Mouse (Mus musculus): ENCODE measurements at regions not wholly inside any gene's neighbourhood (a gene's known extent, or its start where the extent isn't known, plus 50 kb on each side); places are given as distances from the start of the nearest gene placed in this dataset.
A peak's percentile ranks its signal among the peaks of the same experiment; 100 is the strongest.

DNA sequence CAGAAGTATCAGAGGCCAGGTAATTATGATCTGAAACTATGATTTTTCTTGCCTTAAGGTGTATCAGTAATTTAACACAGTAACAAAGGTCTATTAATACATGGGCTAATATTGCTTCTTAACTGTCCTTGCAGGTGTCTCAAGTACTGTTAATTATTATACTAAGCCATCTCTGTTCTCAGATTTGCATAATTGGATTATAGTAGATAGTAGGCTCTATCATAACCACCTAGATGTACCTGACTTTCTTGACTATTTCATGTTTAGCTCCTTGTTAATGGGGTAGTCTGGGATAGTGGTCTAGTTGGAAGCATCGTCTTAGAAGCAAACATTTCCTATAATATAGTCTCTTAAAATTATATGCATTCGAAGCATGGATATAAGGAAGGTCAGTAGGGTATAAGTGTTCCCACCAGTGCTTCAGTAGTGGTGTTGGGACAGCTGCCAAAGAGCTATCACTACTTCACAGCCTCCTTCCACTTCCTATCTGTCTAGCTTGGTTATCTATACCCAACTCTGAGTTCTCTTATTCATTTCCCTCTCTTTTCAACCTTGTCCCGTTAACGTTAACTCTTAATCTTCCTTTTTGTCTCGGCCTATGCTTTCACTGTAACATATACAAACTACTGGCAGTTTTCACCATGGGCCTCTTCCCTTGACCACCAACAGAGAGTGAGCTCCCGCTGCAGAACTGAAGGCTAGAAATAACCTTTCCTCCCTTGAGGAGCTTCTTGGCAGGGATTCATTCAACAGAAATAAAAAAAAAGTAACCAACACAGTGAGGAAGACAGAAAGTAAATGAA, 630.9 kb upstream of the Lcorl start:
- DNase-seq = no peak

DNA sequence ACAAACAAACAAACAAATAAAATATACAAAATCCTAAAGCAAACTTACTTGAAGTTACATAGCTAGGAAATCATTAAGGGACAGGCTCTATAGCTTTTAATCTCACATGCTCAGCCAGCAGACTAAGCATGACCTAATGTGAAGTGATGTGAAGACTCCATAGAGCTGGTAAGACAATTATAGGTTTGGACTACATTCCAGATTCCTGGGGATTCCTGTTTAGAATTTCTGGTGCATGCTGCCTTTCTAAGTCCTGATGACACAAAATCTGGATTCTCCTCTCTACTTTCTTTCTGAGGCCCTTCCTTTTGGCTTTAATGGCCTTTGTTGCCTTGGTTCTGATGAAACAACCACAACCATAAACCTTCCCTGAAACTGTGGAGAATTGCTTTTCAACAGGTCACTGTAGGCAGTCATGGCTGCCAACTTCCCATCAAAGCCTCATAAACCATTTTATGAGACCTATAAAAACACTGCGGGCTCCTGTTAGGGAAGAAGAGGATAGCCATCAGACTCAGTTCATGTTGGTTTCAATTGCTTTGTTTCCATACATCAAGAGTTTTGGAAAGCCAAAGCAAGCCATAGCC, 629.4 kb upstream of the Lcorl start:
- DNase-seq = no peak

DNA sequence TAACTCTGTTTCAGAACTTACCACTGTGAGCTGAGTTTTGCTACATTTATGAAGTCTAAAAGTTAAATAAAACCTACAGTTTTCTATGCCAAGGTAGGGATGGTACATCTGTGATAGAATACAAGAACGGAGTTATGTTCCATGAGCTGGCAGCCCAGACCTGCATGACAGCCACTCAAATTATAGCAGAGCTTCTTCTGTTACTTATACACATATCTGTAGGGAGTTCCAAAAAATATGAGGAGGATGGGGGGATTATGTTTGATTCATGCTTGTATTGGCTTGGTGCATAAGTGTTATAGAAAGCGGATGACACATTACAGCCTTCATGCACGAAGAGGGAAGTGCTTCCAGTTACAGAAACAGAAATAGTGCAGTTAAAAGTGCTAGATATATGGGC, 598.9 kb upstream of the Lcorl start:
- DNase-seq = no peak

DNA sequence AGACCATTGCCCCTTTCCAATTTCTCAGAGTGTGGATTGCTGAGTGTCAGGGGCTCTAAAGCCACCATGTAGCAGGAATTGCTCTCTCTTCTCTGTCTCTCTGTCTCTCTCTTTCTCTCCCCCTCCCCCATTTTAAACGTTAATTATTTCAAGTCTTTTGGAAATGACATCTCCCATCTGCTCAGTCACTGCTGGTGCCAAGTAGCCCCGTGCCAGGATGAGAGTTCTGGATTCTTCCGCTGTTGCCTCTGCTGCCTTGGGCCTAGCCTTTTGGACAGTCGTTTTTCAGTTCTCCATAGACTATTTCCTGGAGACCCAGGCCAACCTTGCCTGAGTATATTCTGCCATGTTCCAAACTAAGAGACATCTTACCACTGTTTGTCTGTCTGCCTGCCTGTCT, 590.9 kb upstream of the Lcorl start:
- no peak for DNase-seq

DNA sequence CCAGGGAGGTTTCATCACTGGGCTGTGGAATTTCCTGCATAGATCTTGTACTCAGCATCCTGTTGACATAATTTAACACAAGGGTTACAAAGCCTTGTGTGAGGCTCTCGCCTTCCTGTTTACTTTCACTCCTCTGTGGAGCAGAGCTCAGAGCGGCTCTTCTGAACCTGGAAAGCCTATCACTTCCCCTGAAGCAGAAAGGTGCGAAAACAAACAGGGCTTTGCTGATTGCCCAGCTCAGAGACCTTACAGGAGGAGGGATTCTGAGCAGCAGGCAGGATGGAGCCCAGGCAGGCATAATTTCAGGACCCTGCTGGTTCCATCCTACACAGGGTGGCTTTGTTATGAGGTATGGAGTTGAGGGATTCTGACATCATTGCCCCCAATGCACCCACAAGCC, 588.4 kb upstream of the Lcorl start:
- DNase-seq = no peak

DNA sequence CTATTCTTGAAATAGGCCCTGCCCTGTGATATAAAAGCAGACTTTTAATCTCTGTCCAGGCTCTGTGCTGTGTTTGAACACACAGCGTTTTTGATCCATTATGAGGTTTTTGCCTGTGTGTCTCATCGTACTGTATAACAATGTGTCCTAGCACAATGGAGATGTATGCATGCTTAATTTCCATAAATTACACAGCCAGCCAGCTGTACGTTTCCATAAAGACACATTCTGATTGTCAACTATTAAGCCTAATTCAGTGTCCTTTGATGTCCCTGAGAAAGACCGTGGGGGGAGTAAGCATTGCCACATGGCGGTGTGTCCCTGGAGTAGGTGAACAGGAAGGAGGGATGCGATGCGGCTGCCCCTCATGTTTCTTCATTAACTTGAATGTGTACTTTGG, 587.7 kb upstream of the Lcorl start:
- DNase-seq = no peak

DNA sequence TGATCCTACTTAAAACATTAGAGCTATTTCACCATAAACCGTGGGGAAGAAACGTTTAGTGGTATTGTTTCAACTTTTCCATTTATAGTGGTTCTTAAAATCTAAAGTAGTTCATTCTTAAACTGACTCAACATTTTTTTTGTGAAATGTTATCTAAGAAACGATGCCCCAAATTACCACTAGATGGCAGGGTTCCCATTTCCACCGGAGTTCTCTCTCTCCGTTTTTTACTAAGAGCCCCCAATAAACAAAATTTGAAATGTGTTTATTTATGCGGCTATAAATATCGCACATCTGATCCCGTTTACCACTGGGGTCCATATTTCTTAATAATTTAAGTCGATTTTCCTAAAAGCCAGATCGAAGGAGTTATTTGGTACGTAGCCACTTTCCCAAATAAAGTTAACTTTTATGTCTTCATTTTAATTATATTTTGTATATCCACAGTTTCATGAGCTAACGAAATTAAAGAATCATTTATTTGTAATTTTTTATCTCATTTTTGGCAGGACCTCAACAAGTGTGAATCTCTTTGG, 586.5 kb upstream of the Lcorl start:
- DNase-seq = no peak

DNA sequence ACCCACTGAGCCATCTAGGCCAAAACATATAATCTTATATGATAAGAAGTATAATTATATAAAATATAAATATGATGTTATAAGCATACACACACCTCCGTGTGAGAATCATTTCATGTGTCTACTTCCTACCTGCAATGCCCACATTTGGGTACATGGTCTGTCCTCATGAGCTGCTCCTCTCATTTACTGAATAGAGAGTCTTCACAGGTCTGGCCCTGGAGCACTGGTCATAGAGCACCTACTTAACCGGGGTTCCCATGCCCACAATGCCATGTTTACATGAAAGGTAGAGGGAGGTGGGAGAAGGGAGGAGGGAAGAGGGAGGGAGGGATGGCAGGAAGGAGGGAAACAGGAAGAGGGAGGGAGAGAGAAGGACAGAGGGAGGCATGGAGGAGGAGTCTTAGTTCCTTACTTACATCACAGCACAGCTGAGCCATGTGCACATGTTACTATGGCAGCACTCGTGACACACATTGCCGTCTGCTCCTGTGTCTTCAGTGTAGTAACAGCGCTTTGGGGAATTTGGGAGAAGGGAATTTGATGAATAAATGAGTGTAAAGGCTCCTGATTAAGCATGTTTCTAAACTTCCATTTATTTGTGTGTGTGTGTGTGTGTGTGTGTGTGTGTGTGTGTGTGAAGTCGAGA, 585.3 kb upstream of the Lcorl start:
- no peak for DNase-seq

DNA sequence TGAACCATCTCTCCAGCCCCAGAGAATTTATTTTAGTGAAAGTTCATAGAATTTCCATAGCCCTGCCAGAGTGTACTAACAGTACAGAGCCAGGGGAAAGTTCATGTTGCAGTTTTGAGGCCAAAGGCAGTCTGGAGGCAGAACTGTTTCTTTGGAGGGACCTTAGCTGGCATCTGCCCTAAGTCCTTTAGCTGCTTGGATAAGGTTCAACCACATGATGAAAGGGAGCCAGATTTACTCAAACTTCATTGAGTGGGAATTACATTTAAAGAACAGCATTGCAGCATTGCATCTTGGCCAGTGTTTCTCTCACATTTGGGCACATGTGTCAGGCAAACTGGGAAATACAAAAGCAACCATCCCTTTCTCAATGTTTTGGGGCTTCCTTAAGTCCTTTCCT, 584.3 kb upstream of the Lcorl start:
- no peak for DNase-seq

DNA sequence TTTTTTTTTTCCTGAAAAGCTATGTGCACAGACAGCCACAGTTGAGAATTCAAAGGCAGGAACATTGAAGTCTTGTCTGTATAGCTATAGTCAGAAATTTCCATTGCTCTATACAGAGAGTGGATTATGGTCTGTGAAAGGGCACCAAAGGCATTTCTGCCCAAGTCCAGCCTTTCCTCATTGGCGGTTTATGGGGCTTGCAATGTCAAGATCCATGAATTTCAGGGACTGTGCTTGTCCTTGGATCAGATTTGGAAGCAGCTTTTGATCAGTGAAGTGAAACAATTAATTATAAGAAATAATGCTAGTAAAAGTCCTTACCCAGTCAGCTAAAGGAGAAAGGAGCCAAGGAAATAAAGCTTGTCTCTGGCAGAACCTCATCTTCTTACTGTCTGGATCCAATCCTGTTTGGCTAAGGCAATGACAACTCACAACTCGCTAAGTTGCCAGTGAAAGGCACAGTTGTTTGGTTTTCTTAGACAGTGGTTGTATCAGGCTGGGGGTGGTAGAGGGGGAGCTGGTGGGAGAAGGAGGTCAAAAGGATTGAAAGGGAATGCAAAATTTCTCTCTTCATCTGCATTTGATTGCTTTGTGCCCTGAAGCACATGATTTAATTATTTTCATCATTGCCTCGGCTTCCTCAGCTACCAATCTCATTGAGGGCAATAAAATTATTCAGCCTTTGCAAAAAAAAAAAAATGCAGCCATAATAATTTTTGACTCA, 574.4 kb upstream of the Lcorl start:
- no peak for DNase-seq

DNA sequence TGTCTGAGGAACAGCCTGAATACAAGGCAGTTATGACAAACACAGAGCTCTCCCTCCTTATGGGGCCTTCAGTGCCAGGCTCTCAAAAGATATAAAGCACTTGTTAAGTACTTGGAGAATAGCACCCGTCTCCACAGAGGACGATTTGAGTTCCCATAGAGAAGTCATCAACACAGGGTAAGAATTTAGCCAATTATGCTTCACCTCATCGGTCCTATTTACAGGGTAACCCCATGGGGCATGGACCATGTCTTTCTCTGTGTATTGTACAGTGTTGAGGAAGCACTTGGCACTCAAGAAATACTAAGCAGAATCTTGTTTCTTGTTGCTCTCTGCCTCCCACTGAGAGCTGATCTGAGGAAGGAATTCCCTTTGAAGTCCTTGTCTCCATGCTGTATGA, 565.3 kb upstream of the Lcorl start:
- DNase-seq = no peak

DNA sequence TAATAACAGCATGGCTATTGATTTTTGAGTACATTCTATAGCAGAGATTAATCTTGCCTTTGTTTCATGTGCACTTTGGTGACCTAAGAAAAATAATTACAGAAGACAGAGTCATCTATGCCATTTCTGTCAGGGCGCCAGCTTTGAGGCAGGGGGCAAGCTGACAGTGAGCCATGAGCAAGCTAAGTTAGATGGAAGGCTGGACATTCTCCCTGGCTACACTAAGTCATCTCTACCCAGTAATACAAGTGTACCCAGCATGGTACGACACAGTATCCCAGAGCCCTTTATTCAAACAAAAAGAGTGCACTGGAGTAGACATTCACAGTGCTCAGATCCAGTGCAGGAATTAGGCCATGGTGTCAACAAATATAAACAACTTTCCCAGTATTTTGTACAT, 549.6 kb upstream of the Lcorl start:
- no peak for DNase-seq

DNA sequence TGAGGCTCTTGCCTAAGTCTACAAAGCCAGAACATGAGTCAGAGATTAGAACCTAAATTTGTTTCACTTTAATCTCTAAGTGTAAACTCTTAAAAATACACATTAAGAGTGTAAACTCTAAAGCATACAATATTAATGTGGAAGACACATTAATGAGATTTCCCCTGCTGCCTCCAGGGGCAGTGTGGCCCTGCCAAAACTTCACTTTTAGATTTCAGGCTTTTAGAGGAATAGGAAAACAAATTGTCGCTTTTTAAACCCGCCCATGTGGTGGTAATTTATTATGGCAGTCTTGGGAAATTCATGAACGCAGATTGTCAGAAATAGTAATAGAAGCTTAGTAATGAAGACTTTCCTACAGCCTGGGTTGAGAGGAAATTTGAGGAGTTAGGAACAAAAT, 549.0 kb upstream of the Lcorl start:
- DNase-seq = no peak

DNA sequence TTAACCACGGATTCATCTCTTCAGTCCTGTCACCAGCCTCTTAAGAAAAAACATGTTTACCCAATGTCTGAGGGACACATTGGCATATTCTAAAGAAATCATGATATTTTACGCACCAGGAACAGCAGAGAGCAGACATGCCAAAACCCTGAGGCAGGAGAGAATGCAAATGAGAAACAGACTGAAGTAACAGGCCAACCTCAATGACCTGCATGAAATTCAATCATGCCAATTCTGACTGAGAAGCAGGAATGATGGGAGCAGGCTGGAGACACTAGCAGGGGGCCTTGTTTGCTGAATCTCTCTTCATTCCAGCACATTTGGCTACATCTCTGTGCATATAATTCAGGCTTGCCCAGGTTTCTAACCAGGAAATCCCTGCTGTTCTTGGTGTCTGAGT, 529.2 kb upstream of the Lcorl start:
- no peak for DNase-seq

DNA sequence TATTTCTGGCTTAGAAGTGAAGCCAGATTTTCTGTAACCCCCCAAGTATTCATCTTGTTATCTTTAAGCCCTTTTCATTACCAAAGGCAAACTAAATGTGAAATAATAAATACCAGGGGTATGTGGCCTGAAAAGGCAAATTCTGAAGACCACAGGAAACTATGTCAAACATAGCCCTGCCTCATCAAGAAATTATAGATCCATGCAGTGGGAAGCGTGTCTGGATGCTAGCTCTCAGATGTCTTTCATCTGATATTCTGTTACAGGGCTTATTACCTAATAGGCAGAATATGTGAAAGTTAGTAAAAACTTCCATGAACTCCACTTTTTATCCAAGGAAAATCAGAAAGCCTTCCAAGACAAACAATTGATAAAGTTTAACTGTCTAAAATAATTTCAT, 509.9 kb upstream of the Lcorl start:
- no peak for DNase-seq

DNA sequence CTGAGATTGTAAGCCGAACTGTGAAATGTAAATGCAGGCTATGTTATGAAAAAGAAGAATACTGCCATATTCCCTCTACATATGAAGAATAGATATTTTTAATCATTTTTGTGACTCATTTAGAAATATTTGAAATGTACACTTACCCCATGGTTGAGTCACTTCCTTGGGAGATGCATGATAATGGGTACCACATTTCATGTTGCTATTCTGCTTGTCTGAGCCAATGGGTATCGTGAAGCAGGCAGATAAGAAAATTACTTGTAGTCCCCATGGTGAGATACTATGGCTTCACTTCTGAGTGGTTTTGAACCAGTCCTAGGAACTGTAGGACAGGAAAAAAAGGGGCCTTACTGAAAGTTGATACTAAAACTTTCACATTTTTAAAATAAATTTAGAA, 506.2 kb upstream of the Lcorl start:
- no peak for DNase-seq

DNA sequence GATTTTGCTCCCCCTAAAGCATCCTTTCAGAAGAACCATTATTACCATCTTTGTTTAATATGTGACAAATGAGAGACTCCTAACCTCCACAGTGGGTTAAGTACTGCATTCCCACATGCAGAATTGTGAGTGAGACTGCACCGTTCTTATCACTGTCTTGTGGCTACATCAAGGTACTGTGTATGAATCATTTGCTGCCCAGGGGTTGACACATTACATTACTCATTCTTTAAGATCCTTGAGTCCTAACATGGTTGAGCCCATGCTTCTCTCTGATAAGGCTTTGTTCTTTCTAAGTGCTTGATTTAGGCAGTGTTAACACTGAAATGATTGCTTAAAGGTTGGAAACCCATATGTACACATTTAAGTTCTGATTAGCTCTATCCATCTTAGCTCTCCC, 504.2 kb upstream of the Lcorl start:
- no peak for DNase-seq

DNA sequence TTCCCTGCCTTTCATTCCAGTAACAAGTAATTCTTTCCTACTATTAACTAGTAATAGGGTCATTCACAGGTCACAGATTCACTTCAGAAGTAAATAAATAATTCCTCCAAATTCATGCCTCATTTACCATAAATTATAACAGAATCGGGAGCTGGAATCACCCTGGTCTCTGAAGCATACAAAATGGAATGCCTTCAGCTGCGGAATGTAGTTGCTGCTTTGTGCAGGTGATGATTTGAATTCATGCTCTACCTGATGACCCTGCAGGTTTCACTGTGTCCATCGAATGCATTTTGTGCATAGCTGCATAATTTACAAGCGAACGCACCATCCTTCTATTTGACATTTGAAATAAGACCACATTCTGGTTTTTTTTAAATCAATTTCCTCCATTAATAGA, 491.0 kb upstream of the Lcorl start:
- no peak for DNase-seq

DNA sequence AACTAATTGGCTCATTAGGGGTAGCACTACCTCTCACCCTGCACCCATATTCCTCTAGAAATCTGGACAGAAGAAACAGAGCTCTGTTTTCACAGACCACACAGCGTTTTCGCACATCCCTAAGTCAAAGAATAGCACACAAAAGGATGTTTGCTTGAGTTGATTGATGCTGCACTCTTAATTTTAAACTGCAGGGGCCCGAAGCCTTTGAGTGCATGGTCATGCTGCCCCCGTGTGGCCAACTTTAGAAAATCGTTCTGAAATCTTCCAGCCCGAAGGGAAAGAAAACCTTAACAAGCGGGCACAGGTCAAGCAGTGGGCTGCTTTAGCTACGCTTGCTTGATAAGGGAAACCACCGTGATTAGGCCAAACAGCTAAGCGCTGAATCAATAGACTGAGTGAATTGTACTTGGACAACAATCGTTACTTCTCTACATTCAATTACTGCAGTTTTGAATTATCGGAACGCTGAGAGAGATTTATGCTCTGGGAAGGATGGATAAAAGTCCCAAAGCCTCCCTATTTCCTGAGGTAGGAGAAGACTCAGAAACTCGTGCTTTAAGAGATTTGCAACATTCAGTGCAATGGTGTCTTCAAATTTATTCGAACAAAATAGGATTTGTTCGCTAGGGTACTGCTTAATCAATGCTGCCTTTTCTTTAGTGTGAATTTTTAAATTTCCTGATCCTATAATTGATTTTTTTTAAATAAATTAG, 490.1 kb upstream of the Lcorl start:
- DNase-seq = peak; percentile 80 to 81

DNA sequence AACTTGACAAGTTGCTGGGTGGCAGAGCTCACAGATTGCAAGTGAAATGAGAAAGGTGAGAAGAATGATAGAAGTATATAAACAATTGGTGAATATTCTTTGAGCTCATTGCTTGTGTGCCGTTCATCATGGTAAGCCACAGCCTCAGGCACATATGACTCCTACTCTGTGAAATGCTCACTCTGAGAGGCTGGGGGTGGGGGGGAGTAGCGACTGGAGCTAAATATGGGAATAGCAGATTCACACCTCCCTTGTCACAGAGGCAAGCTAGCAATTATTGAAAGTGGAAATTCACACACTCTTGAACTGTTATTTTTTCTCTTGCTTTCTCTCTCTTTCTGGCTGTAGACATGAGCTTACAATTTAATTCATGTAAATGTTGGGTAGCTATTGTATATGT, 481.0 kb upstream of the Lcorl start:
- no peak for DNase-seq

DNA sequence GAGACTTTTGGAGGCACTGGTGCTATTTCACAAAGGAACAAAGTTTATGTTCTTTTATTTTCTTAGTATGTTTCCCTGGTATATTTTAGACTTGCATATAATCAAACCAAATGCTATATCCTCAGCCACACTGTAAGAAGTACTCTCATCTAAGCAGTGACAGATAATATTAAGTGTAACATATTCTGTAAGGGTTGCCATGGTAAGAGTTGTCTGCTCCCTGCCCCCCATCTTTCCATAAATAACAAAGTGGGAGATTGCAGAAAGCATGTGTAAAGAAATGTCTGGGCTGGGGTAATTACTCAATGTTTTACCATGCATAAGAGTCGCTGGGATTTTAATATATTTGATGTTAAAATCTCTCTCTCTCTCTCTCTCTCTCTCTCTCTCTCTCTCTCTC, 473.5 kb upstream of the Lcorl start:
- DNase-seq = no peak
